Mouse (Mus musculus): ENCODE measurements around the gene Zcrb1. TPM values are rescaled to one million over a fixed set of nuclear protein-coding genes. Genes with fewer than 3 reads are reported as not detected.
A peak's percentile ranks its signal among the peaks of the same experiment; 100 is the strongest.
"Not testable (repeated sequence)": the region's sequence is repeated elsewhere in the genome, so short reads cannot be mapped to it uniquely, and the experiment has no call there.

Zcrb1 gene
- polyA plus RNA-seq, 1 experiment from 2014 or later = 105 TPM

- Histone ChIP-seq H3K4me3 (no peak overlapping the region), H3K9me3 (replicated peaks) (no peaks in the 10 kb centered on the region), H3K27ac (no peak overlapping the region), H3K4me1 (peaks cover 43% of the 10 kb centered on the region), H3K4me2 (no peak overlapping the region), H3K36me3 (peaks cover 28% of the 10 kb centered on the region), H3K9ac (no peak overlapping the region), H3K27me3 (replicated peaks) (no peaks in the 10 kb centered on the region)
- 73% methylated on average over 7 of the region's 7 CpGs for WGBS (ENCODE audit: insufficient replicate concordance)
- no peak for ATAC-seq
These were observed 7.4 kb upstream of the Zcrb1 start for GRCm38 (mm10) chr15:93405446-93405986.

GRCm38 (mm10) chr15:93404849-93405248 lies 6.7 kb upstream of the Zcrb1 start:
- Histone ChIP-seq H3K4me3 (no peak overlapping the region), H3K27me3 (replicated peaks) (no peaks in the 10 kb centered on the region), H3K27ac (no peak overlapping the region), H3K4me1 (peaks cover 50% of the 10 kb centered on the region), H3K4me2 (no peak overlapping the region), H3K36me3 (peaks cover 23% of the 10 kb centered on the region), H3K9me3 (replicated peaks) (no peaks in the 10 kb centered on the region), H3K9ac (no peak overlapping the region)
- ATAC-seq = no peak

GRCm38 (mm10) chr15:93402730-93403129 lies 4.6 kb upstream of the Zcrb1 start:
- WGBS (ENCODE audit: insufficient replicate concordance) = 78% methylated on average over 2 of the region's 2 CpGs
- H3K4me1 ChIP-seq = peaks cover 61% of the 10 kb centered on the region
- no peak overlapping the region for H3K4me3 ChIP-seq
- H3K4me2 ChIP-seq = no peak overlapping the region
- no peak overlapping the region for H3K9ac ChIP-seq
- no peak for ATAC-seq
- no peaks in the 10 kb centered on the region for H3K27me3 ChIP-seq (replicated peaks)
- no peak overlapping the region for H3K27ac ChIP-seq
- H3K9me3 ChIP-seq (replicated peaks) = no peaks in the 10 kb centered on the region
- peaks cover 10% of the 10 kb centered on the region for H3K36me3 ChIP-seq

- ATAC-seq = no peak
- Histone ChIP-seq H3K4me2 (0 out of 2 replicates have a peak overlapping the region, but pooled peaks have one; percentile 8), H3K9ac (0 out of 2 replicates have a peak overlapping the region, but pooled peaks have one; percentile 7), H3K27me3 (replicated peaks) (no peaks in the 10 kb centered on the region), H3K27ac (peak overlapping the region; percentile 30; the same call in 1 of the 2 replicates), H3K9me3 (replicated peaks) (no peaks in the 10 kb centered on the region), H3K36me3 (peaks cover 6% of the 10 kb centered on the region), H3K4me3 (no peak overlapping the region), H3K4me1 (peaks cover 70% of the 10 kb centered on the region)
- 44% methylated on average over 4 of the region's 4 CpGs for WGBS (ENCODE audit: insufficient replicate concordance)
These were observed 3.3 kb upstream of the Zcrb1 start for GRCm38 (mm10) chr15:93401446-93401845.

- peak; percentile 36 for ATAC-seq
- 4% methylated on average over 36 of the region's 36 CpGs for WGBS (ENCODE audit: insufficient replicate concordance)
- H3K4me1 ChIP-seq = peaks cover 57% of the 10 kb centered on the region
These were observed 786 bp upstream of the Zcrb1 start for GRCm38 (mm10) chr15:93398699-93399540.

GRCm38 (mm10) chr15:93397269-93397668 lies 865 bp downstream of the Zcrb1 start:
- Histone ChIP-seq H3K4me1 (peaks cover 52% of the 10 kb centered on the region), H3K9me3 (replicated peaks) (no peaks in the 10 kb centered on the region), H3K27ac (peak overlapping the region; percentile 94), H3K9ac (peak overlapping the region; percentile 96), H3K36me3 (peaks cover 40% of the 10 kb centered on the region), H3K27me3 (replicated peaks) (no peaks in the 10 kb centered on the region), H3K4me3 (peak overlapping the region; percentile 98), H3K4me2 (peak overlapping the region; percentile 86)
- under 1% methylated on average over 11 of the region's 11 CpGs for WGBS (ENCODE audit: insufficient replicate concordance)
- no peak for ATAC-seq

More at GRCm38 (mm10) chr15:93398699-93399540, 786 bp upstream of the Zcrb1 start:
- no peaks in the 10 kb centered on the region for H3K27me3 ChIP-seq (replicated peaks)
- peaks cover 23% of the 10 kb centered on the region for H3K36me3 ChIP-seq
- H3K9ac ChIP-seq = peak overlapping the region; percentile 96
- peak overlapping the region; percentile 86 for H3K4me2 ChIP-seq
- H3K9me3 ChIP-seq (replicated peaks) = no peaks in the 10 kb centered on the region
- peak overlapping the region; percentile 98 for H3K4me3 ChIP-seq
- peak overlapping the region; percentile 94 for H3K27ac ChIP-seq

- Histone ChIP-seq H3K4me1 (no peaks in the 10 kb centered on the region), H3K27me3 (replicated peaks) (no peaks in the 10 kb centered on the region), H3K27ac (no peak overlapping the region), H3K36me3 (peaks cover 16% of the 10 kb centered on the region), H3K4me3 (no peak overlapping the region), H3K9ac (no peak overlapping the region), H3K4me2 (no peak overlapping the region), H3K9me3 (replicated peaks) (no peaks in the 10 kb centered on the region)
- WGBS (ENCODE audit: insufficient replicate concordance) = 61% methylated on average over 5 of the region's 5 CpGs
- no peak for ATAC-seq
These were observed 16.8 kb downstream of the Zcrb1 start for GRCm38 (mm10) chr15:93381337-93381736.

GRCm38 (mm10) chr15:93379177-93379576 lies 19.0 kb downstream of the Zcrb1 start:
- 44% methylated on average over 3 of the region's 3 CpGs for WGBS (ENCODE audit: insufficient replicate concordance)

GRCm38 (mm10) chr15:93375696-93376095 lies 22.4 kb downstream of the Zcrb1 start:
- Histone ChIP-seq H3K4me1 (peaks cover 36% of the 10 kb centered on the region), H3K4me2 (no peak overlapping the region), H3K9me3 (replicated peaks) (no peaks in the 10 kb centered on the region), H3K36me3 (no peaks in the 10 kb centered on the region), H3K27me3 (replicated peaks) (no peaks in the 10 kb centered on the region), H3K9ac (0 out of 2 replicates have a peak overlapping the region, but pooled peaks have one; percentile 7), H3K27ac (no peak overlapping the region), H3K4me3 (no peak overlapping the region)
- 67% methylated on average over 5 of the region's 5 CpGs for WGBS (ENCODE audit: insufficient replicate concordance)
- no peak for ATAC-seq

More at GRCm38 (mm10) chr15:93379177-93379576, 19.0 kb downstream of the Zcrb1 start:
- H3K4me1 ChIP-seq = peaks cover 16% of the 10 kb centered on the region
- H3K27ac ChIP-seq = no peak overlapping the region
- no peak overlapping the region for H3K4me3 ChIP-seq
- no peak overlapping the region for H3K4me2 ChIP-seq
- H3K27me3 ChIP-seq (replicated peaks) = no peaks in the 10 kb centered on the region
- no peaks in the 10 kb centered on the region for H3K9me3 ChIP-seq (replicated peaks)
- no peaks in the 10 kb centered on the region for H3K36me3 ChIP-seq
- no peak overlapping the region for H3K9ac ChIP-seq
- peak; percentile 63 for ATAC-seq

- H3K9ac ChIP-seq = peak overlapping the region; percentile 37
- H3K27me3 ChIP-seq (replicated peaks) = peaks cover 15% of the 10 kb centered on the region
- H3K27ac ChIP-seq = peak overlapping the region; percentile 89
- H3K4me2 ChIP-seq = peak overlapping the region; percentile 45
- peak; percentile 85 for ATAC-seq
- not testable (repeated sequence) for H3K36me3 ChIP-seq; H3K4me3 ChIP-seq; H3K9me3 ChIP-seq (replicated peaks)
- H3K4me1 ChIP-seq = peaks cover 36% of the 10 kb centered on the region
These were observed 25.5 kb downstream of the Zcrb1 start for GRCm38 (mm10) chr15:93372525-93373119.

GRCm38 (mm10) chr15:93371838-93372237 lies 26.3 kb downstream of the Zcrb1 start:
- Histone ChIP-seq H3K27me3 (replicated peaks) (peaks cover 15% of the 10 kb centered on the region), H3K27ac (peak overlapping the region; percentile 89), H3K9ac (no peak overlapping the region), H3K9me3 (replicated peaks) (no peaks in the 10 kb centered on the region), H3K4me2 (no peak overlapping the region), H3K4me1 (peaks cover 36% of the 10 kb centered on the region), H3K36me3 (no peaks in the 10 kb centered on the region), H3K4me3 (no peak overlapping the region)
- 83% methylated on average over 2 of the region's 2 CpGs for WGBS (ENCODE audit: insufficient replicate concordance)
- ATAC-seq = no peak

GRCm38 (mm10) chr15:93368558-93368957 lies 29.6 kb downstream of the Zcrb1 start:
- Histone ChIP-seq H3K9ac (no peak overlapping the region), H3K36me3 (no peaks in the 10 kb centered on the region), H3K27me3 (replicated peaks) (peaks cover 15% of the 10 kb centered on the region), H3K9me3 (replicated peaks) (no peaks in the 10 kb centered on the region), H3K4me2 (no peak overlapping the region), H3K4me1 (peaks cover 14% of the 10 kb centered on the region), H3K27ac (no peak overlapping the region), H3K4me3 (no peak overlapping the region)
- no peak for ATAC-seq
- 56% methylated on average over 9 of the region's 9 CpGs for WGBS (ENCODE audit: insufficient replicate concordance)
